Mouse (Mus musculus) limb, embryonic 11.5 days (tissue): ENCODE data around the gene Kidins220. TPM values are rescaled to one million over a fixed set of nuclear protein-coding genes. Genes with fewer than 3 reads are reported as not detected.

Experiments used
- ATAC-seq: fragments of 200-750 bp; cut with Nextera tagmentation; 2 replicates; pipeline ENCODE4 v1.8.0; 2017; ENCODE audit warnings: low read depth; ENCODE audit not compliant: insufficient number of reproducible peaks, low FRiP score, low TSS enrichment
- DNase-seq: peaks from one replicate; pipeline ENCODE4 v3.0.0-alpha.2; 2015; ENCODE audit warnings: low spot score
- H3K27ac ChIP-seq: fragments of 300-500 bp; sonication (generic); replicated peaks from 2 replicates; pipeline ENCODE4 v1.5.1; 2014; ENCODE audit warnings: low read depth, mild to moderate bottlenecking, low read length
- H3K27me3 ChIP-seq: fragments of 300-500 bp; sonication (generic); 2 replicates; pipeline ENCODE4 v1.6.1; 2014; ENCODE audit warnings: mild to moderate bottlenecking, low read length, mixed read lengths; ENCODE audit not compliant: control insufficient read depth, insufficient read depth
- H3K36me3 ChIP-seq: fragments of 300-500 bp; sonication (generic); 2 replicates; pipeline ENCODE4 v1.6.1; 2014; ENCODE audit warnings: mild to moderate bottlenecking, low read length, moderate library complexity, mixed read lengths; ENCODE audit not compliant: control insufficient read depth, insufficient read depth
- H3K4me1 ChIP-seq: fragments of 300-500 bp; sonication (generic); 2 replicates; pipeline ENCODE4 v1.6.1; 2014; ENCODE audit warnings: low read length, mixed read lengths; ENCODE audit not compliant: control insufficient read depth, insufficient read depth
- H3K4me2 ChIP-seq: fragments of 300-500 bp; sonication (generic); 2 replicates; pipeline ENCODE4 v1.6.1; 2014; ENCODE audit warnings: low read depth, mild to moderate bottlenecking, moderate library complexity; ENCODE audit not compliant: severe bottlenecking
- H3K4me3 ChIP-seq: fragments of 300-500 bp; sonication (generic); 2 replicates; pipeline ENCODE4 v1.5.1; 2014; ENCODE audit warnings: low read depth, low read length
- H3K9ac ChIP-seq: fragments of 300-500 bp; sonication (generic); 2 replicates; pipeline ENCODE4 v1.6.1; 2014; ENCODE audit warnings: mild to moderate bottlenecking, low read length
- H3K9me3 ChIP-seq: fragments of 300-500 bp; sonication (generic); 2 replicates; pipeline ENCODE4 v1.6.1; 2016; ENCODE audit warnings: low read length; ENCODE audit not compliant: control insufficient read depth
- WGBS: fragments of 180-500 bp; shearing (Covaris S2); extraction: QIAGEN DNeasy Blood & Tissue Kit; methylation state at CpG from one replicate; pipeline ENCODE4 v1.1.7; 2014; 5-methylcytosine and 5-hydroxymethylcytosine counted together
- polyA plus RNA-seq: library from polyadenylated mRNA; unstranded; fragments of >200 nt; fragmentation: Nextera tagmentation; extraction: Ambion mirVana; gene quantifications from 2 replicates; pipeline ENCODE4 v1.2.1, GENCODE M21; 2014

Kidins220 gene
- 14.7 and 22.2 TPM in 2 replicates for polyA plus RNA-seq

DNA sequence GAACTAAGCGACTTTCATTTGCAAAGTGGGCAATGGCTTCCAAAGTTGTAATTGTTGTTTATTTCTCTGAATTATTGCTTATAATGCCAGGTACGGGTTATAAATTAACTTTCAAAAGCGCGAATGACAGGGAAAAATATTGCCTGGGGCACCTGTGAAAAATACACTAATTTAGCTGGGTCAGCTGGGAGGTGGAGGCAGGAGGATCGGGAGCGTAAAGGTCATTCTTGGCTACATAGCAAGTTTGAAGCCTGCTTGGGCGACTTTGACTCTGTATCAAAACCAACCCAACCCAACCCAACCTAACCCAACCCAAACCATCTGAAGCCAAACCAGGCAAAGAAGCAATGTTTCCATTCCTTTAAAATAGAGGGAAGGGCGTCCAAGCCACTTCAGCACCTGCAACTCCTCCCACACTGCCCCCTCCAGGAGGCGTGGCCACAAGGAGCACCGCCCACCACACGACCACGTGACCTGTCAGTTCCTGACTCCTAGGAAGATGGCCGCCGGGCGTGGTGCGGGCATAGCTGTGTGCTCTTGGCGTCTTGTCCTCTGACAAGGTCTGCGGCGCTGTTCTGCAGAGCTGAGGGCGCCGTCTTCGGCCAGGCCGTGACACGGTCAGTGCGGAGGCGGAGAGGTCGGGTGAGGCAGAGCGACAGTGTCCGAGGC is at the start of gene Kidins220:
Kidins220 (plus strand) TSS at position 480 of the 669 bp plus-strand sequence.
- Histone ChIP-seq H3K36me3 (no peaks in the 10 kb centered on the region), H3K4me1 (no peaks in the 10 kb centered on the region), H3K4me3 (peak within 1 kb of the TSS; percentile 76), H3K9me3 (no peaks in the 10 kb centered on the region), H3K27me3 (no peaks in the 10 kb centered on the region), H3K9ac (peak within 1 kb of the TSS; percentile 57), H3K4me2 (peak within 1 kb of the TSS; percentile 69), H3K27ac (peak within 1 kb of the TSS; percentile 45; the same call in 1 of the 2 replicates)
- ATAC-seq: peak; percentile 92
- 15% methylated on average over 26 of the region's 29 CpGs for WGBS
- peak; percentile 97 for DNase-seq

DNA sequence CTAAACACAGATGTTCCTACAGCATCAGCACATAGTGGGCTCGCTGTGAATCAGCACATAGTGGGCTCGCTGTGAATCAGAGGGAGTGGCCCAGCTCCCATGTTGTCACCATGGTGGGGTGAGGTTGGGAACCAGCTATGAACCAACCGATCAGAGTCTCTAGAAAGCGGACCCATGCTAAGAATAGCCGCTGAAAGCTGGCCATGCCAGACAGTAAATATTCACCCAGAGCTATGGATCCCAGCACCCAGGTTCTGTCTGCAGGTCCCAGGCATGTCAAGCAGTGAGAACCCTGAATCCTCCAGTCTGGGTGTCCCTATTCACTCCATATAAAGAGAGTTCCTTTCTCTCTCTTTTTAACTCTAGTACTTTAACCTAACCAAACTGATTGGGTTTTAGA is 49.4 kb upstream of the Kidins220 start:
- 88% methylated on average over 5 of the region's 5 CpGs for WGBS
- DNase-seq: no peak
- ATAC-seq: no peak

DNA sequence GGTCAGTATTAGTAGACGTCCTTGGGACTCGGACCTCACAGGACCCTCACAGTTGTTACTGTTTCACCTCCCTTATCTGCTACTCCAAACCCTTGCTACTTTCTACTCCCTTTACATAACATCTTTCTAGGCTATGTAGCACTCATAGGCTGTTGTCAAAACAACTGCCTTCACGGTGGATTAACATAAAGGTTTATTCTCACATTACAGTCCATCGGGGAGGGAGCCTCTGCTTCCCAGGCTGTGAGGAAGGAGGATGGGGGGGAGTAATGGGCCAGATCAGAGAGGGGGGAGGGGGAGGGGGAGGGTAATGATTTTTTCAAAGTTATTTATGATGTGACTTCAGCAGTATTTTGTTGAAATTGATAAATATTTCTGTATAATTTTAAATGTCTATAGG is 49.0 kb upstream of the Kidins220 start:
- no peak overlapping the region for H3K9ac ChIP-seq
- H3K27ac ChIP-seq: no peak overlapping the region
- WGBS: 66% methylated on average over 4 of the region's 4 CpGs
- no peak overlapping the region for H3K4me3 ChIP-seq
- H3K4me2 ChIP-seq: no peak overlapping the region
- ATAC-seq: no peak
- DNase-seq: no peak
- H3K27me3 ChIP-seq: no peaks in the 10 kb centered on the region
- no peaks in the 10 kb centered on the region for H3K4me1 ChIP-seq
- no peaks in the 10 kb centered on the region for H3K9me3 ChIP-seq
- no peaks in the 10 kb centered on the region for H3K36me3 ChIP-seq

More for the DNA sequence above, 49.4 kb upstream of the Kidins220 start:
- H3K36me3 ChIP-seq: no peaks in the 10 kb centered on the region
- H3K4me1 ChIP-seq: no peaks in the 10 kb centered on the region
- H3K4me2 ChIP-seq: no peak overlapping the region
- no peak overlapping the region for H3K27ac ChIP-seq
- H3K9ac ChIP-seq: no peak overlapping the region
- no peaks in the 10 kb centered on the region for H3K9me3 ChIP-seq
- no peaks in the 10 kb centered on the region for H3K27me3 ChIP-seq
- no peak overlapping the region for H3K4me3 ChIP-seq

DNA sequence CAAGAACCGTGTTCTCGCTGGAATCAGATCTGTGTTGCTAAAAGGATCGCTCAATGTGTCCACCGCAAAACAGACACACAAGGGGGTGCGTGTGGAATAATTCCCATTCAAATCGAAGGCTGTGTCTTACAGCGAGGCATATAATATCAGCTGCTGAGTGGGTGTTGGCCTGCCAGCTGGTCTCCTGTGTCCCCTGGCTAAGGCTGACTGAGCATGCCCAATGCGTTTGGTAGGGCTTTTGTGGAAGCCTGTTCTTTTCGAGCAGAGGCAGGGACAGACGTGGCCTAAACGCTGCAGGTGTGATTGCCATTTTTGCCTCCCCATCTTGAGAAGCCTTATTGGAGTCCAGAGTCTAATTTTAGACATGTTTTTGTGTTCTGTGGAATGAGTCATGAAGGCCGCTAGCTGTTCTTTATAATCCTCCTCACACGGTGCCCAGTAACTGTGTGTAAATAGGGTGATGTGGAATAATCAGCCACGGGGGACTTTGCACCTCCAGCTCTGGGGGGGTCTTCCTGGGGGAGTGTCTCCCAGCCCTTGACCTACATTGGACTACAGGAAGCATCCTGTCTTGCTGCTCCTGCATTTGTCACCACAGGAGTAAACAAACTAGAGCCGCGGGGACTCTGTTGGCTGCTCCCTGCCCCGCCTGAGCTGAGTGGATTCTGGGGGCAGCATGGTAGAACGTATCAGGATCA is 46.5 kb upstream of the Kidins220 start:
- Histone ChIP-seq H3K36me3 (no peaks in the 10 kb centered on the region), H3K27ac (no peak overlapping the region), H3K9me3 (no peaks in the 10 kb centered on the region), H3K4me3 (no peak overlapping the region), H3K4me1 (no peaks in the 10 kb centered on the region), H3K4me2 (no peak overlapping the region), H3K9ac (no peak overlapping the region), H3K27me3 (no peaks in the 10 kb centered on the region)
- ATAC-seq (no peak), DNase-seq (no peak)
- 79% methylated on average over 18 of the region's 18 CpGs for WGBS

DNA sequence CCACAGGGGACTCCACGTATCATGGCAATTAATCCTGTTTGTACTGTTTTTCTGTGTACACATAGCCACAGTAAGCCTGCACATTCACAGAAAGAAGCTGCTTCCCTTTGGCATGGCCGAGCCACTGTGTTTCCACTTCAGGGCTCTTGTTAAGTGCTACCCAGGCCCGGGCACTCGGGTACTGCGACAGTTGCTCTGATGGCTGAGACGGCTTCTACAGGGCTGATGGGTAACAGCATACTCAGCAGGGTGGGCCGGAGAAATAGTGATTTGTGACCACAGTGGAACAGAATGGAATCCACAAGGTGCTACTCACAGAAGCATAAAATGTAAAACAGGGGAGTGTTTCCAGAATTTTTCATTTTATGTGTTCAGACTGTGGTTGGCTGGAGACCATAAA is 45.7 kb upstream of the Kidins220 start:
- ATAC-seq (no peak), DNase-seq (no peak)
- H3K4me2 ChIP-seq: no peak overlapping the region
- WGBS: 87% methylated on average over 7 of the region's 7 CpGs
- no peak overlapping the region for H3K27ac ChIP-seq
- H3K9ac ChIP-seq: no peak overlapping the region
- no peaks in the 10 kb centered on the region for H3K36me3 ChIP-seq
- H3K27me3 ChIP-seq: no peaks in the 10 kb centered on the region
- H3K4me1 ChIP-seq: no peaks in the 10 kb centered on the region
- H3K4me3 ChIP-seq: no peak overlapping the region
- H3K9me3 ChIP-seq: no peaks in the 10 kb centered on the region

DNA sequence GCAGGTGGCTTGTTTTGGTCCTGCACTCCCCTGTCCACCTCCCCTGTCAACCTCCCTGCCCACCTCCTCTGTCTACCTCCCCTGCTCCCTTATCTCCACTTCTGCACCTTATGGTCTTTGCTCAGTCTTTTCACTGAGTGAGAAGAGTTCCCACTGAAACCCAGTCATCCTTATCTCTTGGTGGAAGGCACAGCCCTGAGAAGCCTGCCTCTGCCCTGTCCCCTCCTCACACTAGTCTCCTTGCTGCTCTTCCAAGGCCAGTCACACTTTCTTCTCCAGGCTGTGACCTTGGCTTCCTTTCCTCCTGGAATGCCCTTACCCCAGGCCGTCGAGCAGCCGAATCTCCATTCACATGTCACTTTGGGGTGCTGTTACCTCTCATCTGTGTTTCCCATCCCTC is 44.0 kb upstream of the Kidins220 start:
- WGBS: 82% methylated on average over 3 of the region's 3 CpGs
- Histone ChIP-seq H3K36me3 (no peaks in the 10 kb centered on the region; the same call in 1 of the 2 replicates), H3K9ac (no peak overlapping the region), H3K4me1 (no peaks in the 10 kb centered on the region), H3K27me3 (no peaks in the 10 kb centered on the region), H3K9me3 (no peaks in the 10 kb centered on the region), H3K4me3 (no peak overlapping the region), H3K27ac (no peak overlapping the region), H3K4me2 (no peak overlapping the region)
- DNase-seq: no peak
- no peak for ATAC-seq

DNA sequence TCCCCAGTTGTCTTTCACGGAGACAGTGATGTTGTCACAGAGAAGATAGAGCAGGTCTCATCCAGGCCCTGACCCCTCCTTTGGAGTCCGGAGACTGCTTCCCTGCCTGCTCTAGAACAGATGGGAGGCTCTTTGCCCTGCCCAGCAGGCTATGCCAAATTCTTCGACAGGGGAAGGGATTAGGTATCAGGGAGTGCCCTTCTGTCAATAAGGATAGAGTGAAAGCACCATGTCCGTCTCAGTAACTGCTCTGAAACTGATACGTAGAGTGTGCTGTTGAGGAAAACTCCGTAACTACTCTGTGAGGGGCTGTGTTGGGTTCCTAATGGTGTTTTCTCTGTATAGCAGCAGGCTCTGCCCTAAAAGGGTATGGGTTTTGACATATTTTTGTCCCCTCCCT is 42.6 kb upstream of the Kidins220 start:
- Histone ChIP-seq H3K4me3 (no peak overlapping the region), H3K4me1 (no peaks in the 10 kb centered on the region), H3K4me2 (no peak overlapping the region), H3K27me3 (no peaks in the 10 kb centered on the region), H3K27ac (no peak overlapping the region), H3K9ac (no peak overlapping the region), H3K9me3 (no peaks in the 10 kb centered on the region), H3K36me3 (no peaks in the 10 kb centered on the region; the same call in 1 of the 2 replicates)
- ATAC-seq (no peak), DNase-seq (no peak)
- WGBS: 83% methylated on average over 6 of the region's 6 CpGs

DNA sequence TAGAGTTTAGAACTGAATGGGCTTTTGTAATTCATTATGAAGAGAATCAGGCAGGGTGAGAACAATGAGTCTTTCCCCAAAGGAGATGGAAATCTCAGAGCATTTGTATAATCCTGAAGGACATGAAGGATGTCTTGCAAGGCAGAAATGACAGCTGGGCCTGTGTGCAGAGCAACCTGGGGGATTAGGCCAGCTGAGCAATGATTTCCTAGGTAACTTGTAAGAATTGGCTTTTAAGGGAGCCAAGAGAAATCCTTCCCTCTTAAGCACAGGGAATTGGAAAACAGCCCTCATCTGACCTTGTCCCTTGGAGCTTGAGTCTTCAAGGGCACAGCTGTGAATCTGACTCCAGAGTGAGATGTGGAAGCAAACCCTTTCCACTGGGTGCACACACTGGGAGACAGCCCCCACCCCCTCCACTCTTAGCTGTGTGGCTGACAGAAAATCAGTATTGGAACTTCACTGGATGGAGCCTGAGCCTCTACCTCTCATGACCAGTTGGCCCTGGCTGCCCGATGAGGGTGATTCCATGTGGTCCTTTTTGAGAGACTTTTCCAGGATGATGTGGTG is 41.4 kb upstream of the Kidins220 start:
- no peaks in the 10 kb centered on the region for H3K4me1 ChIP-seq
- no peak for ATAC-seq
- no peaks in the 10 kb centered on the region; the same call in 1 of the 2 replicates for H3K36me3 ChIP-seq
- no peaks in the 10 kb centered on the region for H3K9me3 ChIP-seq
- H3K4me3 ChIP-seq: no peak overlapping the region
- H3K4me2 ChIP-seq: no peak overlapping the region
- DNase-seq: no peak
- no peak overlapping the region for H3K9ac ChIP-seq
- H3K27me3 ChIP-seq: no peaks in the 10 kb centered on the region
- WGBS: 100% methylated on average over 1 of the region's 1 CpGs
- no peak overlapping the region for H3K27ac ChIP-seq
